In the genomic region with DNA sequence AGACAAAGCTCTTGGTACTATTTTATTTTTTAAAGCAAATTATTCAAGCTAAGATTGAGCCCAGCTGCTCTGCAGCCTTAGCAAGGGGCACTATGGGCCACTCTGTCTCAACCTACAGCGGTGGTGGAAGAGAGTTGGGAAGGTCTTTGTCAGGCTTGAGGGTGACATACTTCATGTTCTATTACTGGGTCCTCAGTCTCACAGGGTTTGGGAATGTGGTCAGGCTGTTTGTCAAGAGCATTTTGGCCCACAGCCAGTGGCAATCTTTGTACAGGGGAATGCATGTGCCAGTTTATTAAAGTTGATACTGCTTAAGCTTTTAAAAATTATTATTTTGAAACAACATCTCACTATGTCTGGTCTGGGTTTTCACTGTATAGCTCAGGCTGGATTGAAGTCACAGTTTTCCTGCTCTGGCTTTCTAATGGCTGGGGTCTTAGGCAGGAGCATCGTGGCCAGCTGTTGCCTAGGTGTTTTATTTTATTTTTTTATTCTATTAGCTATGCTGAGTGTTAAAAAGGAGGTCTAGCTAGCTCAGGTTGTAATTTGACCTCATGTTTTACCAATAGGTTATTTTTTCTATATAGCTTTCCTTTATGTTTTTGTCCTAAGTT, we compare ENCODE assay signal across 12 mouse cellular contexts. TPM values are rescaled to one million over a fixed set of nuclear protein-coding genes. Genes with fewer than 3 reads are reported as not detected.
DNase-seq lines count a peak whose midpoint lies in the region; ATAC-seq lines count a peak whose summit lies in the region.
"Had no signal": no experiment of that assay in that cellular context is flagged by ENCODE, and none has a peak within 500 bp of the region (broad histone marks: within the 10 kb centered on the region; RNA-seq: fewer than 3 reads in every experiment).

No protein-coding gene starts in this region.

- no peaks in the 10 kb centered on the region for H3K36me3 ChIP-seq in embryonic facial prominence, embryonic 14.5 days (ENCODE audit: control insufficient read depth, insufficient read depth, low read length)
- H3K36me3 ChIP-seq in embryonic facial prominence, embryonic 10.5 days (replicated peaks), result no peaks in the 10 kb centered on the region
- H3K36me3 ChIP-seq: forebrain, embryonic 12.5 days; limb, embryonic 12.5 days; neural tube, embryonic 12.5 days had no signal

- H3K4me1 ChIP-seq in embryonic facial prominence, embryonic 14.5 days (ENCODE audit: control insufficient read depth, insufficient read depth, low read length), result peaks cover 4% of the 10 kb centered on the region; the same call in 1 of the 2 replicates
- H3K4me1 ChIP-seq in embryonic facial prominence, embryonic 10.5 days, result no peaks in the 10 kb centered on the region

- H3K27me3 ChIP-seq in embryonic facial prominence, embryonic 14.5 days (replicated peaks; ENCODE audit: control insufficient read depth, insufficient read depth, low read length), result no peaks in the 10 kb centered on the region
- H3K27me3 ChIP-seq in embryonic facial prominence, embryonic 10.5 days (replicated peaks; ENCODE audit: low read depth, poor library complexity, severe bottlenecking), result no peaks in the 10 kb centered on the region
- H3K27me3 ChIP-seq: CH12.LX; forebrain, embryonic 12.5 days; limb, embryonic 12.5 days; neural tube, embryonic 12.5 days had no signal

- DNase-seq in embryonic facial prominence, embryonic 14.5 days (ENCODE audit: low spot score), result peak; percentile 41
- DNase-seq in embryonic facial prominence, embryonic 10.5 days (ENCODE audit: low spot score), result no peak
- DNase-seq in testis, postnatal 10 days (ENCODE audit: low spot score), result peak; percentile 49
- no peak for DNase-seq in testis, postnatal 14 days (ENCODE audit: low spot score)
- peak; percentile 66 for DNase-seq in kidney, postnatal 10 days
- DNase-seq in MN1 (ENCODE audit: low spot score), result no peak
- no peak for DNase-seq in left cerebral cortex, adult 9 months (ENCODE audit: low spot score in 2 of 2)
- no peak for DNase-seq in frontal cortex, postnatal 25 days (ENCODE audit: low spot score in 2 of 2)

- WGBS in embryonic facial prominence, embryonic 14.5 days, result 68% methylated on average over 2 of the region's 2 CpGs
- 84% methylated on average over 2 of the region's 2 CpGs for WGBS in embryonic facial prominence, embryonic 10.5 days

- no peak overlapping the region for H3K4me3 ChIP-seq in embryonic facial prominence, embryonic 14.5 days (ENCODE audit: low read depth, low read length)
- no peak overlapping the region for H3K4me3 ChIP-seq in embryonic facial prominence, embryonic 10.5 days
- H3K4me3 ChIP-seq: forebrain, embryonic 12.5 days; limb, embryonic 12.5 days; neural tube, embryonic 12.5 days had no signal

- H3K9me3 ChIP-seq in embryonic facial prominence, embryonic 14.5 days (ENCODE audit: control insufficient read depth, low read length), result no peaks in the 10 kb centered on the region
- H3K9me3 ChIP-seq in embryonic facial prominence, embryonic 10.5 days, result no peaks in the 10 kb centered on the region
- H3K9me3 ChIP-seq: forebrain, embryonic 12.5 days; limb, embryonic 12.5 days; neural tube, embryonic 12.5 days had no signal

- no peak overlapping the region for H3K27ac ChIP-seq in embryonic facial prominence, embryonic 14.5 days (replicated peaks; ENCODE audit: low read depth, low read length)
- no peak overlapping the region for H3K27ac ChIP-seq in embryonic facial prominence, embryonic 10.5 days (replicated peaks)
- H3K27ac ChIP-seq: forebrain, embryonic 12.5 days; limb, embryonic 12.5 days; neural tube, embryonic 12.5 days had no signal

- H3K4me2 ChIP-seq in embryonic facial prominence, embryonic 14.5 days (ENCODE audit: low read depth, low read length), result no peak overlapping the region
- H3K4me2 ChIP-seq: forebrain, embryonic 12.5 days; limb, embryonic 12.5 days; neural tube, embryonic 12.5 days had no signal

- peak; percentile 26; the same call in 1 of the 2 replicates for ATAC-seq in embryonic facial prominence, embryonic 14.5 days (ENCODE audit: low read depth)

- H3K9ac ChIP-seq in embryonic facial prominence, embryonic 14.5 days (ENCODE audit: low read depth, low read length), result no peak overlapping the region
- H3K9ac ChIP-seq: forebrain, embryonic 12.5 days; limb, embryonic 12.5 days; neural tube, embryonic 12.5 days had no signal

RNA-seq across cellular contexts. Expression of gene Dip2c, which starts 37.9 kb away (rescaled TPM):
- 11.0 and 11.7 TPM in 2 replicates for polyA plus RNA-seq in embryonic facial prominence, embryonic 14.5 days (2014; fragmentation: Nextera tagmentation; extraction: Ambion mirVana)
- 4.6 and 4.7 TPM in 2 replicates for polyA plus RNA-seq in embryonic facial prominence, embryonic 10.5 days (2016; fragmentation: Nextera tagmentation; extraction: Ambion mirVana)

Comparison
In these comparisons a context has a peak if more than half of its experiments do, and no peak if none do; other contexts are left out.
1. DNase-seq: peak in embryonic facial prominence, embryonic 14.5 days (single experiment), testis, postnatal 10 days (single experiment) and kidney, postnatal 10 days (single experiment); none in embryonic facial prominence, embryonic 10.5 days (single experiment), testis, postnatal 14 days (single experiment), MN1 (single experiment), left cerebral cortex, adult 9 months (0 of 2) and frontal cortex, postnatal 25 days (0 of 2).